Mouse (Mus musculus): ENCODE data around the gene Dynlrb2. TPM values are rescaled to one million over a fixed set of nuclear protein-coding genes. Genes with fewer than 3 reads are reported as not detected.

Dynlrb2 gene
- polyA plus RNA-seq, 1 experiment from 2014 or later = not detected

Other genes starting within 250 kb of the Dynlrb2 start
- gene Cdyl2, start 228.0 kb downstream of the Dynlrb2 start, polyA plus RNA-seq (2018) = 1.4 to 4.3 TPM (median 2.3 TPM) in 3 replicates